Mouse (Mus musculus) testis, adult 10 weeks (tissue): ENCODE data around the gene C1qtnf1. TPM values are rescaled to one million over a fixed set of nuclear protein-coding genes. Genes with fewer than 3 reads are reported as not detected.

Experiments used
- polyA plus RNA-seq: library from polyadenylated mRNA; stranded (reverse); fragments of 350-450 nt; fragmentation: Illumina TruSeq; extraction: RNeasy Lipid Tissue Mini Kit (QIAGEN cat#74804); gene quantifications from one replicate; pipeline ENCODE4 v1.2.3, GENCODE M21; 2014; ENCODE audit warnings: low read depth, low replicate concordance

The C1qtnf1 gene
- 0.56 TPM for polyA plus RNA-seq

DNA sequence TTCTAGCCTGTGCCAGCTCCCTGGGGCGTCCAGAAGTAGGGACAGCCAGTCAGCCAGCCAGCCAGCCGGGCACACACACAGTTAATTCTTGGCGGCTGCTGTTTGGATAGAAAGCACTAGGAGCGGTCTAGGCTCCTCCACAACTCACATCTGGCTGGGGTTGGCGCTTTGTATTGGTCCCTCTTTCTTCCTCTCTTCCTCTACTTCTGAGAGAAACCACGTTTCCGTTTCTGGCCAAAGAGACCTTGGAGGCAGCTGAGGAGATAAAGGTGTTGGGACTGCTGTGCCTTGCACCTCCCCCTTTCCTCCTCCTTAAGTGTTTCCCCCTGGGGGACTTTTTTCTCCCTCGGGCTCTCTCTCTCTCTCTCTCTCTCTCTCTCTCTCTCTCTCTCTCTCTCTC lies at the start of gene C1qtnf1:
Gene C1qtnf1, plus strand, starts transcription at position 218 of the 400 bp plus-strand sequence.

DNA sequence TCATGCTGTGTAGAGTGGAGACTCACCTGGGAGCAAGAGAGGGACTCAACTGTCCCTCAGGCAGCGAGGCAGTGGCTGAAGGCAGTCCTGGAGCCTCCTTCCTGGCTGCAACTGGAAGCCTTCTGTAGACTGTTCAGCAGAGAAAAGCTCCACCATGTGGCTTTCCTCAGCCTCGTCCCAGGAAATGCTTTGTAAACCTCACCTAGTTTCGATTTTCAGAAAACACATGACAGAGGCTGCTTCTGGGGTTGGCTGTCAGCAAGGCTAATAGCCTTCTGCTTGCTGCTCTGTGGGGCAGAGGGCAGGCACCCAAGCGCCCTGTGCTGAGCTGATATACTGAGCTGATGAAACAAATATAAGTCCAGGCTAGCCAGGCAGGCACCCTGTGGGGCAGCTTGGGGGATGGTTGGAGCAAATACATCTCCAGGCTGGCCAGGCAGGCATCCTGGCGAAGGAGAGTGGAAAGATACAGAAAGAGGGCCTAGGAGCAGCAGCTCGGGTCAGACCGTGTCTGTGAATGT lies 26.2 kb upstream of the C1qtnf1 start, which contains the start of gene Lgals3bp:
Gene Lgals3bp, minus strand, starts transcription at position 333 of the 521 bp plus-strand sequence.

DNA sequence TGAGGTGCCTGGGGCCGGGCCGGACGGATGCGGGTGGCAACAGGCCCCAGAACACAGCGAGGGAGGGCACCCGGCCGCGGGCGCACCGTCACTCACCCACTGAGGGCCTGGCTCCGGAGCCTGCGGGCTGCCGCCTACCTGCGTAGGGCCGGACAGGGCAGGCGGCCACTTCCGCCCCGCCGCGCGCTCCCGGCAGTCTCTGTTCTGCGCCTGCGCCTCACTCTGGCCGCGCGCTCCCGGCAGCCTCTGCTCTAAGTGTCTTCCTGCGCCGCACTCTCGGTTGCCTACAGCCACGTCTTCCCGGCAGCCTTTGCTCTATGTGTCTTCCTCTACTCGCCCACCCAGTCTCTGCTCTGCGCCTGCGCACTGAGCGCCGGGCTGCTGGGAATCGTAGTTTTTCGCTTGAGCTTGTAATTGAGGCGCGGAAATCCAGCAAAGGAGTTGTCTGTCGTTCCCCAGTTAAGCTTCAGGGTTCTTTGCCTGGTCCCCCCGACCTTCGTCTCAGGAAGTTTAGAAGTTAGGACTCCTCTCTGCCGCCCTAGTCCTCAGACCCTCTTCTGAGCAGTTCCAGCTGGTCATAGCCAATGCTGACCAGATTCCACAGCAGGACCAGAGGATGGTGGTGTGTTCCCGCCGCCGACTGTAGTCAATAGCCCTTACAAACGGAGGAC lies 9.0 kb upstream of the C1qtnf1 start, which contains the start of gene Cant1:
Gene Cant1, minus strand, starts transcription at position 253 of the 671 bp plus-strand sequence.

DNA sequence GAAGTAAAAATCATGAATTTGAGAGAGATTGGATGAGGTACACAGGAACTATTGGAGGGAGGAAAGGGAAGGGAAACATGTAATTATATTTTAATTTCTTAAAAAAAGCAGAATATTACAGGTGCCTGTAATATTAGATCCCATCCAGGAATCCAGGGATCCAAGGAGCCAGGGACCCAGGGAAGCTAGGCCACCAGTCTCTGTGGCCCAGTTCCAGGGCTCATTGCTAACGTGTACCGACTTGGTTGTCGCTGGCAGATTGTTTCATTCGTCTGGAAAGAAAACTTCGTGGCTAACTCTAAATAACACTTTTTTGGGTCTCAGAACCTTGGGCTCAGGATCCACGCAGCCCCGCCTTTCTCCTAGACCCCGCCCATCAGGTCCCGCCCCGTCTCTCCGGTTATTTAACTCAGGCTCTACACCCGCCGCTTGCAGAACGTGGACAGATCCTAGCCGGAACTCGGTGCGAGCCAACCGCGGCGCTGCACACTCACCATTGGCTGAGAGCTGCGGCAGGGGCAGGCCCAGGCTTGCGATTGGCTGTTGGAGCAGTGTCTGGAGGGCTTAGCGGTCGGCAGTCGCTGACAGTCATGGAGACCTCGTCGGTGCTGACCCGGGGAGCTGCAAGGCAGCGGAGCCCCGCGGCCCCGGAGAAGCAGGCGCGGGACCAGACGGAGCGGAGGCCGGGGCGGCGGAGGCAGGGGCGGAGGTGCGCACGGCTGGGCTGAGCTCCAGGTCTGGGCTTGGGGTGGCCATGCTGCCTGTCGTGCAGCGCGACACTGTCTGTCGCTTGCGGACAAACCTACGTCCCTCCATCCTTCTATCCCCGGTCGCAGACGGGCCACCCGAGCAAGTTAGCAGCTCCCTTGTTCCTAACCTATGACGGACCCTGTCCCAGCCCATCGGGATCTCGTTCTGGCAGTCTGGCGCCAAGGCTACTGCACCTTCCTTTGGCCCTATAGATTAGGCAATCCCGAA lies 48.7 kb downstream of the C1qtnf1 start, which contains the start of gene Engase:
Gene Engase, plus strand, starts transcription at position 434 of the 978 bp plus-strand sequence.

Other genes starting within 250 kb of the C1qtnf1 start
- 90.3 TPM for gene Cyth1, start 179.6 kb upstream of the C1qtnf1 start, polyA plus RNA-seq
- 1.0 TPM for gene Usp36, start 138.0 kb upstream of the C1qtnf1 start, polyA plus RNA-seq
- gene Cep295nl, start 85.7 kb upstream of the C1qtnf1 start, polyA plus RNA-seq, result 102 TPM
- gene Timp2, start 72.5 kb upstream of the C1qtnf1 start, polyA plus RNA-seq, result 77.3 TPM
- 2.0 TPM for gene Lgals3bp, start 26.1 kb upstream of the C1qtnf1 start, polyA plus RNA-seq
- 4.0 TPM for gene Cant1, start 9.1 kb upstream of the C1qtnf1 start, polyA plus RNA-seq
- gene Engase, start 48.6 kb downstream of the C1qtnf1 start, polyA plus RNA-seq, result not detected